Mouse (Mus musculus): ENCODE results near the gene Jmjd1c. TPM values are rescaled to one million over a fixed set of nuclear protein-coding genes. Genes with fewer than 3 reads are reported as not detected.

Gene Jmjd1c
- polyA plus RNA-seq, 1 experiment from 2014 or later = 42.4 TPM

- no peaks in the 10 kb centered on the region for H3K36me3 ChIP-seq (ENCODE audit: control insufficient read depth, insufficient read depth, low read length)
- no peaks in the 10 kb centered on the region for H3K9me3 ChIP-seq (ENCODE audit: control insufficient read depth, low read length)
- no peaks in the 10 kb centered on the region for H3K27me3 ChIP-seq (ENCODE audit: control insufficient read depth, insufficient read depth, low read length)
- no peak overlapping the region for H3K9ac ChIP-seq (ENCODE audit: low read length)
- WGBS = 89% methylated on average over 2 of the region's 2 CpGs
- H3K4me3 ChIP-seq (ENCODE audit: control insufficient read depth in 1 of 2, insufficient read depth in 1 of 2, low read depth in 1 of 2, low read length in 2 of 2) = no peak overlapping the region
- ATAC-seq (ENCODE audit: insufficient number of reproducible peaks, insufficient read depth, low FRiP score, low read depth) = no peak
- no peak overlapping the region for H3K4me2 ChIP-seq (ENCODE audit: low read length)
- no peaks in the 10 kb centered on the region for H3K4me1 ChIP-seq (ENCODE audit: control insufficient read depth in 2 of 2, insufficient read depth in 2 of 2, low read length in 2 of 2)
- H3K27ac ChIP-seq (replicated peaks in 1 of 2; ENCODE audit: control insufficient read depth in 1 of 2, insufficient read depth in 1 of 2, low read depth in 2 of 2, low read length in 2 of 2) = no peak overlapping the region
These were observed 41.5 kb downstream of the Jmjd1c start for GRCm38 (mm10) chr10:67137437-67137836.

- Histone ChIP-seq H3K27me3 (ENCODE audit: control insufficient read depth, insufficient read depth, low read length) (no peaks in the 10 kb centered on the region), H3K4me3 (ENCODE audit: control insufficient read depth in 1 of 2, insufficient read depth in 1 of 2, low read depth in 1 of 2, low read length in 2 of 2) (no peak overlapping the region), H3K4me1 (ENCODE audit: control insufficient read depth in 2 of 2, insufficient read depth in 2 of 2, low read length in 2 of 2) (peaks cover 0 to 19% of the 10 kb centered on the region in 2 experiments; a peak in 3 of 4 replicates), H3K36me3 (ENCODE audit: control insufficient read depth, insufficient read depth, low read length) (no peaks in the 10 kb centered on the region), H3K27ac (replicated peaks in 1 of 2; ENCODE audit: control insufficient read depth in 1 of 2, insufficient read depth in 1 of 2, low read depth in 2 of 2, low read length in 2 of 2) (no peak overlapping the region), H3K4me2 (ENCODE audit: low read length) (no peak overlapping the region), H3K9ac (ENCODE audit: low read length) (no peak overlapping the region), H3K9me3 (ENCODE audit: control insufficient read depth, low read length) (no peaks in the 10 kb centered on the region)
- no peak for ATAC-seq (ENCODE audit: insufficient number of reproducible peaks, insufficient read depth, low FRiP score, low read depth)
These were observed 47.7 kb downstream of the Jmjd1c start for GRCm38 (mm10) chr10:67143661-67144060.

- H3K4me3 ChIP-seq (ENCODE audit: control insufficient read depth in 1 of 2, insufficient read depth in 1 of 2, low read depth in 1 of 2, low read length in 2 of 2) = no peak overlapping the region
- no peaks in the 10 kb centered on the region for H3K9me3 ChIP-seq (ENCODE audit: control insufficient read depth, low read length)
- H3K4me1 ChIP-seq (ENCODE audit: control insufficient read depth in 2 of 2, insufficient read depth in 2 of 2, low read length in 2 of 2) = peaks cover 0 to 19% of the 10 kb centered on the region in 2 experiments; a peak in 3 of 4 replicates
- no peak for ATAC-seq (ENCODE audit: insufficient number of reproducible peaks, insufficient read depth, low FRiP score, low read depth)
- no peak overlapping the region for H3K27ac ChIP-seq (replicated peaks in 1 of 2; ENCODE audit: control insufficient read depth in 1 of 2, insufficient read depth in 1 of 2, low read depth in 2 of 2, low read length in 2 of 2)
- H3K36me3 ChIP-seq (ENCODE audit: control insufficient read depth, insufficient read depth, low read length) = no peaks in the 10 kb centered on the region
- H3K4me2 ChIP-seq (ENCODE audit: low read length) = no peak overlapping the region
- no peak overlapping the region for H3K9ac ChIP-seq (ENCODE audit: low read length)
- WGBS = 76% methylated on average over 2 of the region's 2 CpGs
- no peaks in the 10 kb centered on the region for H3K27me3 ChIP-seq (ENCODE audit: control insufficient read depth, insufficient read depth, low read length)
These were observed 48.3 kb downstream of the Jmjd1c start for GRCm38 (mm10) chr10:67144269-67144668.

DNA sequence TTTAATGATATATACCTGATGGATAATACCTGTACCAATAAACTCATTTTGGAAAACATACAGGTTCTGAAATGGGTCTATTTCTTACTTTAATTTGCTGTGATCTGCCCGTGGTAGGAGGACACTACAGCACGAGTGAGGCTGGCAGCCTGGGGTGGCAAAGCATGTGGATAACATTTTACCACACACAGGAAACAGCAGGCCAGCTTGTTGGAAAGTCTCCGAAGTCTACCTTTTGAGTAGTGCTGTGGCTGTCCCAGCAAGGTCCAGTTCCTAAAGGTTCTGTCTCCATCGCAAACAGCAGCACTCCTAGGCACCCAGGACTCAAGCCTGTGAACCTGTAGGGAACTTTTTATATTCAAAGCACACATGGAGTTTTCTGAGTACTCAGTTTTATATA, 49.7 kb downstream of the Jmjd1c start:
- H3K4me3 ChIP-seq (ENCODE audit: control insufficient read depth in 1 of 2, insufficient read depth in 1 of 2, low read depth in 1 of 2, low read length in 2 of 2) = no peak overlapping the region
- peaks cover 0 to 19% of the 10 kb centered on the region in 2 experiments; a peak in 3 of 4 replicates for H3K4me1 ChIP-seq (ENCODE audit: control insufficient read depth in 2 of 2, insufficient read depth in 2 of 2, low read length in 2 of 2)
- no peak overlapping the region for H3K9ac ChIP-seq (ENCODE audit: low read length)
- no peak for ATAC-seq (ENCODE audit: insufficient number of reproducible peaks, insufficient read depth, low FRiP score, low read depth)
- no peak overlapping the region for H3K4me2 ChIP-seq (ENCODE audit: low read length)
- no peaks in the 10 kb centered on the region for H3K27me3 ChIP-seq (ENCODE audit: control insufficient read depth, insufficient read depth, low read length)
- WGBS = 80% methylated on average over 4 of the region's 4 CpGs
- no peaks in the 10 kb centered on the region for H3K9me3 ChIP-seq (ENCODE audit: control insufficient read depth, low read length)
- no peaks in the 10 kb centered on the region for H3K36me3 ChIP-seq (ENCODE audit: control insufficient read depth, insufficient read depth, low read length)
- no peak overlapping the region for H3K27ac ChIP-seq (replicated peaks in 1 of 2; ENCODE audit: control insufficient read depth in 1 of 2, insufficient read depth in 1 of 2, low read depth in 2 of 2, low read length in 2 of 2)

DNA sequence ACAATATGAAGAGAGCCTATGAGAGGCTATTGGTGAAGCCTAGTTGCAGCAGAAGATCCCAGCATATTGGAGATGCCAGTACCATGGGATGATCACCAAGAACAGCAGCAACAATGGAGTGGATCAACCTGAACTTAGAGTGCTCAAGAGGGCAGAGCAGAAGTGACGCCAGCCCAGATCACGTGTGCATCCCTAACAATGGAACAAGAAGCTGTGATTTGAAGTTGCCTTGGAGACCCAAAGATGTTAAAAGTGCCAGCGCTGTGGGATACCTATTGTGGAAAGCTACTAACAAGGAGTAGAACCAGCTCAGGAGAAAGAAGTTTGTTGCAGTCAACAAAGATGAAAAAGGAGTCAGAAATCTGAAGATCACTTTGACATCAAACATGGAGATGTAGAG, 55.8 kb downstream of the Jmjd1c start:
- peaks cover 0 to 7% of the 10 kb centered on the region in 2 experiments; a peak in 2 of 4 replicates for H3K4me1 ChIP-seq (ENCODE audit: control insufficient read depth in 2 of 2, insufficient read depth in 2 of 2, low read length in 2 of 2)
- no peak for ATAC-seq (ENCODE audit: insufficient number of reproducible peaks, insufficient read depth, low FRiP score, low read depth)
- H3K9ac ChIP-seq (ENCODE audit: low read length) = no peak overlapping the region
- H3K27me3 ChIP-seq (ENCODE audit: control insufficient read depth, insufficient read depth, low read length) = no peaks in the 10 kb centered on the region
- H3K4me2 ChIP-seq (ENCODE audit: low read length) = no peak overlapping the region
- no peak overlapping the region for H3K27ac ChIP-seq (replicated peaks in 1 of 2; ENCODE audit: control insufficient read depth in 1 of 2, insufficient read depth in 1 of 2, low read depth in 2 of 2, low read length in 2 of 2)
- no peaks in the 10 kb centered on the region for H3K9me3 ChIP-seq (ENCODE audit: control insufficient read depth, low read length)
- WGBS = 91% methylated on average over 3 of the region's 3 CpGs
- no peak overlapping the region for H3K4me3 ChIP-seq (ENCODE audit: control insufficient read depth in 1 of 2, insufficient read depth in 1 of 2, low read depth in 1 of 2, low read length in 2 of 2)
- H3K36me3 ChIP-seq (ENCODE audit: control insufficient read depth, insufficient read depth, low read length) = no peaks in the 10 kb centered on the region

GRCm38 (mm10) chr10:67154647-67155046, 58.7 kb downstream of the Jmjd1c start:
- ATAC-seq (ENCODE audit: insufficient number of reproducible peaks, insufficient read depth, low FRiP score, low read depth) = no peak
- H3K4me1 ChIP-seq (ENCODE audit: control insufficient read depth in 2 of 2, insufficient read depth in 2 of 2, low read length in 2 of 2) = no peaks in the 10 kb centered on the region
- no peak overlapping the region for H3K4me2 ChIP-seq (ENCODE audit: low read length)
- WGBS = 86% methylated on average over 3 of the region's 3 CpGs
- H3K27me3 ChIP-seq (ENCODE audit: control insufficient read depth, insufficient read depth, low read length) = no peaks in the 10 kb centered on the region
- no peak overlapping the region for H3K4me3 ChIP-seq (ENCODE audit: control insufficient read depth in 1 of 2, insufficient read depth in 1 of 2, low read depth in 1 of 2, low read length in 2 of 2)
- no peak overlapping the region for H3K27ac ChIP-seq (replicated peaks in 1 of 2; ENCODE audit: control insufficient read depth in 1 of 2, insufficient read depth in 1 of 2, low read depth in 2 of 2, low read length in 2 of 2)
- no peaks in the 10 kb centered on the region for H3K9me3 ChIP-seq (ENCODE audit: control insufficient read depth, low read length)
- H3K9ac ChIP-seq (ENCODE audit: low read length) = no peak overlapping the region
- peaks cover 9% of the 10 kb centered on the region for H3K36me3 ChIP-seq (ENCODE audit: control insufficient read depth, insufficient read depth, low read length)

DNA sequence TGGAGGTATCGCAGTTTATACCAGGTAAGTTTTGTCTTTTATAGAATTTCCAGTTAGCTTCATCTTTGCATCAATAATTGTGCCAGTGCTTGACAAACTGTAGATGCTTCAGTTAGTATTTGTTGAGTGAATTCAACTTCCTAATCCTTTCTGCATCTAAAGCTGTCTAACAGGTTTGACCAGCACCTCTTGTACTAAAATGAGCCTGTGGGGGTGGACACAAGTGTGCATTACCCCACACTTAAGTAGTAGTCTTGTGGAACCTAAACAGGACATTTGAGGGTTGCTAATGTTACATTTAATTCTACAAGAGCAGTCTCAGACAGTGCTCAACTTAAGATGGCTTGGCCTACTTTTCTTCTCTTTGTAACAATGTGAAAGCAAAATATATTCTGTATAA, 78.1 kb downstream of the Jmjd1c start:
- peaks cover 7% of the 10 kb centered on the region; the same call in 1 of the 2 replicates for H3K36me3 ChIP-seq (ENCODE audit: control insufficient read depth, insufficient read depth, low read length)
- no peak overlapping the region for H3K4me2 ChIP-seq (ENCODE audit: low read length)
- no peaks in the 10 kb centered on the region for H3K27me3 ChIP-seq (ENCODE audit: control insufficient read depth, insufficient read depth, low read length)
- H3K4me3 ChIP-seq (ENCODE audit: control insufficient read depth in 1 of 2, insufficient read depth in 1 of 2, low read depth in 1 of 2, low read length in 2 of 2) = no peak overlapping the region
- no peak for ATAC-seq (ENCODE audit: insufficient number of reproducible peaks, insufficient read depth, low FRiP score, low read depth)
- H3K9me3 ChIP-seq (ENCODE audit: control insufficient read depth, low read length) = no peaks in the 10 kb centered on the region
- H3K4me1 ChIP-seq (ENCODE audit: control insufficient read depth in 2 of 2, insufficient read depth in 2 of 2, low read length in 2 of 2) = peaks cover 0 to 16% of the 10 kb centered on the region in 2 experiments; a peak in 2 of 4 replicates
- no peak overlapping the region for H3K9ac ChIP-seq (ENCODE audit: low read length)
- no peak overlapping the region for H3K27ac ChIP-seq (replicated peaks in 1 of 2; ENCODE audit: control insufficient read depth in 1 of 2, insufficient read depth in 1 of 2, low read depth in 2 of 2, low read length in 2 of 2)
- 94% methylated on average over 1 of the region's 1 CpGs for WGBS

- no peak for ATAC-seq (ENCODE audit: insufficient number of reproducible peaks, insufficient read depth, low FRiP score, low read depth)
- Histone ChIP-seq H3K27ac (replicated peaks in 1 of 2; ENCODE audit: control insufficient read depth in 1 of 2, insufficient read depth in 1 of 2, low read depth in 2 of 2, low read length in 2 of 2) (no peak overlapping the region), H3K9ac (ENCODE audit: low read length) (no peak overlapping the region), H3K27me3 (ENCODE audit: control insufficient read depth, insufficient read depth, low read length) (no peaks in the 10 kb centered on the region), H3K9me3 (ENCODE audit: control insufficient read depth, low read length) (no peaks in the 10 kb centered on the region), H3K4me1 (ENCODE audit: control insufficient read depth in 2 of 2, insufficient read depth in 2 of 2, low read length in 2 of 2) (peaks cover 0 to 16% of the 10 kb centered on the region in 2 experiments; a peak in 2 of 4 replicates), H3K4me2 (ENCODE audit: low read length) (no peak overlapping the region), H3K4me3 (ENCODE audit: control insufficient read depth in 1 of 2, insufficient read depth in 1 of 2, low read depth in 1 of 2, low read length in 2 of 2) (no peak overlapping the region), H3K36me3 (ENCODE audit: control insufficient read depth, insufficient read depth, low read length) (no peaks in the 10 kb centered on the region)
- WGBS = 79% methylated on average over 7 of the region's 7 CpGs
These were observed 80.1 kb downstream of the Jmjd1c start for GRCm38 (mm10) chr10:67176031-67176430.

Measured in heart, embryonic 14.5 days (tissue).